Mouse (Mus musculus): ENCODE data around the gene 6330409D20Rik.

- TF ChIP-seq CTCF (conservative IDR thresholded peaks at IDR 0.05; ENCODE audit: low read length) (peak; percentile 65), POU5F1 (IDR thresholded peaks at IDR 0.05; ENCODE audit: borderline replicate concordance, low read length) (no peak), NANOG (IDR thresholded peaks at IDR 0.05; ENCODE audit: borderline replicate concordance, low read length) (no peak)
These were observed 38.3 kb upstream of the 6330409D20Rik start for GRCm38 (mm10) chr2:32779131-32779530.

Data from E14TG2a.4 (cell line).